Mouse (Mus musculus) heart, embryonic 14.5 days (tissue): ENCODE measurements around the gene Olfr811. TPM values are rescaled to one million over a fixed set of nuclear protein-coding genes. Genes with fewer than 3 reads are reported as not detected.

Experiments used
- ATAC-seq: fragments of 200-750 bp; cut with Nextera tagmentation; 2 replicates; pipeline ENCODE4 v1.8.0; 2017; ENCODE audit warnings: low read depth, moderate TSS enrichment; ENCODE audit not compliant: insufficient number of reproducible peaks, insufficient read depth, low FRiP score
- H3K27ac ChIP-seq, 2 experiments: fragments of 200-500 bp in 1 of 2; fragments of 300-500 bp in 1 of 2; sonication (generic) in 1 of 2; replicated peaks in 1 of 2; 2 replicates each; pipeline ENCODE4 v1.5.1; 2012 to 2014; ENCODE audit warnings: low read depth in 2 of 2, low read length in 2 of 2, control low read depth in 1 of 2, mild to moderate bottlenecking in 1 of 2, mixed read lengths in 1 of 2; ENCODE audit not compliant: control insufficient read depth in 1 of 2, insufficient read depth in 1 of 2
- H3K27me3 ChIP-seq: fragments of 300-500 bp; sonication (generic); 2 replicates; pipeline ENCODE4 v1.6.1; 2014; ENCODE audit warnings: mild to moderate bottlenecking, low read length, control low read depth; ENCODE audit not compliant: control insufficient read depth, insufficient read depth
- H3K36me3 ChIP-seq: fragments of 300-500 bp; sonication (generic); 2 replicates; pipeline ENCODE4 v1.6.1; 2014; ENCODE audit warnings: mild to moderate bottlenecking, control low read depth, low read length, mixed read lengths; ENCODE audit not compliant: control insufficient read depth, insufficient read depth
- H3K4me1 ChIP-seq, 2 experiments: fragments of 200-500 bp in 1 of 2; fragments of 300-500 bp in 1 of 2; sonication (generic) in 1 of 2; 2 replicates each; pipeline ENCODE4 v1.6.1; 2012 to 2014; ENCODE audit warnings: low read length in 2 of 2, control low read depth in 1 of 2, mixed read lengths in 1 of 2; ENCODE audit not compliant: control insufficient read depth in 2 of 2, insufficient read depth in 2 of 2
- H3K4me2 ChIP-seq: fragments of 300-500 bp; sonication (generic); 2 replicates; pipeline ENCODE4 v1.6.1; 2014; ENCODE audit warnings: mild to moderate bottlenecking, low read length
- H3K4me3 ChIP-seq, 2 experiments: fragments of 200-500 bp in 1 of 2; fragments of 300-500 bp in 1 of 2; sonication (generic) in 1 of 2; 2 replicates each; pipeline ENCODE4 v1.5.1; 2012 to 2014; ENCODE audit warnings: low read length in 2 of 2, mild to moderate bottlenecking in 2 of 2, control low read depth in 1 of 2, low read depth in 1 of 2, moderate library complexity in 1 of 2; ENCODE audit not compliant: control insufficient read depth in 1 of 2, insufficient read depth in 1 of 2
- H3K9ac ChIP-seq: fragments of 300-500 bp; sonication (generic); 2 replicates; pipeline ENCODE4 v1.6.1; 2014; ENCODE audit warnings: mild to moderate bottlenecking, low read length
- H3K9me3 ChIP-seq: fragments of 300-500 bp; sonication (generic); 2 replicates; pipeline ENCODE4 v1.6.1; 2016; ENCODE audit warnings: low read length, control low read depth; ENCODE audit not compliant: control insufficient read depth
- whole genome bisulfite sequencing: fragments of 180-500 bp; shearing (Covaris S2); extraction: QIAGEN DNeasy Blood & Tissue Kit; methylation state at CpG from one replicate; pipeline ENCODE4 v1.1.7; 2014; 5-methylcytosine and 5-hydroxymethylcytosine counted together
- polyA plus RNA-seq: library from polyadenylated mRNA; unstranded; fragments of >200 nt; fragmentation: Nextera tagmentation; extraction: Ambion mirVana; gene quantifications from 2 replicates; pipeline ENCODE4 v1.2.1, GENCODE M21; 2014

Olfr811 gene
- not detected in 2 replicates for polyA plus RNA-seq

- H3K27me3 ChIP-seq = no peaks in the 10 kb centered on the region
- H3K27ac ChIP-seq = no peak within 1 kb of the TSS
- H3K4me2 ChIP-seq = no peak within 1 kb of the TSS
- no peak for ATAC-seq
- no peak within 1 kb of the TSS for H3K4me3 ChIP-seq
- no peaks in the 10 kb centered on the region for H3K9me3 ChIP-seq
- H3K36me3 ChIP-seq = no peaks in the 10 kb centered on the region
- no peak within 1 kb of the TSS for H3K9ac ChIP-seq
- no peaks in the 10 kb centered on the region for H3K4me1 ChIP-seq
- WGBS = 74% methylated on average over 4 of the region's 4 CpGs
These were observed at the start of gene Olfr811 for GRCm38 (mm10) chr10:129804296-129804695. Gene Olfr811, minus strand, starts transcription at chr10:129804396.

- WGBS = 74% methylated on average over 1 of the region's 1 CpGs
- no peak for ATAC-seq
- Histone ChIP-seq H3K27ac (no peak overlapping the region), H3K4me1 (no peaks in the 10 kb centered on the region), H3K27me3 (no peaks in the 10 kb centered on the region), H3K9ac (no peak overlapping the region), H3K36me3 (no peaks in the 10 kb centered on the region), H3K4me3 (no peak overlapping the region), H3K9me3 (no peaks in the 10 kb centered on the region), H3K4me2 (no peak overlapping the region)
These were observed 43.1 kb upstream of the Olfr811 start for GRCm38 (mm10) chr10:129847343-129847742.

GRCm38 (mm10) chr10:129845994-129846393, 41.8 kb upstream of the Olfr811 start, which contains the start of gene Olfr812:
Gene Olfr812, minus strand, starts transcription at chr10:129846094.
- ATAC-seq = no peak
- no peaks in the 10 kb centered on the region for H3K27me3 ChIP-seq
- H3K27ac ChIP-seq = no peak within 1 kb of the TSS
- H3K36me3 ChIP-seq = no peaks in the 10 kb centered on the region
- no peak within 1 kb of the TSS for H3K4me3 ChIP-seq
- H3K4me2 ChIP-seq = no peak within 1 kb of the TSS
- no peak within 1 kb of the TSS for H3K9ac ChIP-seq
- H3K4me1 ChIP-seq = no peaks in the 10 kb centered on the region
- no peaks in the 10 kb centered on the region for H3K9me3 ChIP-seq
- WGBS = 56% methylated on average over 1 of the region's 1 CpGs

GRCm38 (mm10) chr10:129794817-129795216, 9.4 kb downstream of the Olfr811 start, which contains the start of gene Olfr810:
Gene Olfr810, minus strand, starts transcription at chr10:129794917.
- Histone ChIP-seq H3K4me3 (no peak within 1 kb of the TSS), H3K4me1 (no peaks in the 10 kb centered on the region), H3K4me2 (no peak within 1 kb of the TSS), H3K27ac (no peak within 1 kb of the TSS), H3K9ac (no peak within 1 kb of the TSS), H3K36me3 (no peaks in the 10 kb centered on the region), H3K27me3 (no peaks in the 10 kb centered on the region), H3K9me3 (no peaks in the 10 kb centered on the region)
- no peak for ATAC-seq

GRCm38 (mm10) chr10:129778123-129778522, 26.1 kb downstream of the Olfr811 start:
- H3K4me2 ChIP-seq = no peak overlapping the region
- H3K36me3 ChIP-seq = no peaks in the 10 kb centered on the region
- H3K9me3 ChIP-seq = no peaks in the 10 kb centered on the region
- no peak overlapping the region for H3K9ac ChIP-seq
- H3K4me3 ChIP-seq = no peak overlapping the region
- ATAC-seq = no peak
- no peaks in the 10 kb centered on the region for H3K4me1 ChIP-seq
- H3K27ac ChIP-seq = no peak overlapping the region
- H3K27me3 ChIP-seq = no peaks in the 10 kb centered on the region

GRCm38 (mm10) chr10:129774338-129774737, 29.9 kb downstream of the Olfr811 start, which contains the start of gene Olfr809:
Gene Olfr809, plus strand, starts transcription at chr10:129774638.
- Histone ChIP-seq H3K9me3 (no peaks in the 10 kb centered on the region), H3K27me3 (no peaks in the 10 kb centered on the region), H3K4me1 (no peaks in the 10 kb centered on the region), H3K4me3 (no peak within 1 kb of the TSS), H3K9ac (no peak within 1 kb of the TSS), H3K4me2 (no peak within 1 kb of the TSS), H3K27ac (no peak within 1 kb of the TSS), H3K36me3 (no peaks in the 10 kb centered on the region)
- ATAC-seq = no peak

GRCm38 (mm10) chr10:129765182-129765581, 39.0 kb downstream of the Olfr811 start, which contains the start of gene Olfr808:
Gene Olfr808, plus strand, starts transcription at chr10:129765482.
- no peaks in the 10 kb centered on the region for H3K9me3 ChIP-seq
- WGBS = 84% methylated on average over 1 of the region's 1 CpGs
- no peak within 1 kb of the TSS for H3K4me2 ChIP-seq
- no peak within 1 kb of the TSS for H3K4me3 ChIP-seq
- no peak within 1 kb of the TSS for H3K27ac ChIP-seq
- no peaks in the 10 kb centered on the region for H3K36me3 ChIP-seq
- no peak within 1 kb of the TSS for H3K9ac ChIP-seq
- H3K27me3 ChIP-seq = no peaks in the 10 kb centered on the region
- no peak for ATAC-seq
- no peaks in the 10 kb centered on the region for H3K4me1 ChIP-seq

GRCm38 (mm10) chr10:129757693-129758092, 46.5 kb downstream of the Olfr811 start, which contains the start of gene Olfr807:
Gene Olfr807, minus strand, starts transcription at chr10:129757793.
- Histone ChIP-seq H3K27ac (no peak within 1 kb of the TSS), H3K27me3 (no peaks in the 10 kb centered on the region), H3K4me1 (no peaks in the 10 kb centered on the region), H3K4me3 (no peak within 1 kb of the TSS), H3K9ac (no peak within 1 kb of the TSS), H3K36me3 (no peaks in the 10 kb centered on the region), H3K4me2 (no peak within 1 kb of the TSS), H3K9me3 (no peaks in the 10 kb centered on the region)
- WGBS = 72% methylated on average over 1 of the region's 1 CpGs
- ATAC-seq = no peak
